Mouse (Mus musculus): ENCODE data around the gene Tppp3. TPM values are rescaled to one million over a fixed set of nuclear protein-coding genes. Genes with fewer than 3 reads are reported as not detected.

The Tppp3 gene
- 204 and 207 TPM in 2 replicates for polyA plus RNA-seq (2014; fragmentation: Nextera tagmentation; extraction: Ambion mirVana)

DNA sequence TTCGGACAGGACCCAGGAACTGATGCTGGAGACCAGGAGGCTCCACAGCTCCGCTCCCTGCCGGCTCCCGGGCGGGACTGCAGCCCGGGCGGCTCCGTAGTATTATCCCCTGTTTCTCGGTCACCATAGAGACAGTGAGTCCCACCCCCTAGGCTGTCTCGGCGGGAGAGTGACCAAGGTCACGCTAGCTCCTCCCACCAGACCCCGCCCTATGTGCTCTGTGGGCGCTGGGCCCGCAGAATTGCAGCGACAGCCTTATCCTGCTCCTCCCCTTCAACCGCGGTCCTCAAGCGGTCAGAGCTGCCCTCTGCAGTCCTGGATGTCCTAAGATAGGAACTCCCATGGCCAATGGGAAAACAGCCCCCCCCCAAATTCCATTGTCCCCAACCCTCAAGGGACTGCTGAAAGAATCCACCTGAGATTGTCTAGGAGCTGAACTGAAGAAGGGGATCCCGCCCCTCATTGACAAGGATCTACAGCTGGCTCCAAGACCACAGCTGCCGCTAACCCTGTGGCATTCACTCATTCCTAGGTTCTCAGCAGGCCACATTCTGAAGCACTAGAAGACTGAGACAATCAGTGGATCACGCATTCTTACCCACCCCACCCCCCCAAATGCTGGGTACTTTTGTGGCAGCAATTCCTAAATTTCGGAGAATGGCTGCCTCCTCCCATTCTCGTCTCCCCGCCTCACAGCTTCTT, at the start of gene Tppp3:
TSS of gene Tppp3 (minus strand) at position 213 of the 702 bp plus-strand sequence.
- 3% methylated on average over 25 of the region's 25 CpGs for WGBS
- peak within 1 kb of the TSS; percentile 36 for H3K4me3 ChIP-seq (replicated peaks; ENCODE audit: low read length)

DNA sequence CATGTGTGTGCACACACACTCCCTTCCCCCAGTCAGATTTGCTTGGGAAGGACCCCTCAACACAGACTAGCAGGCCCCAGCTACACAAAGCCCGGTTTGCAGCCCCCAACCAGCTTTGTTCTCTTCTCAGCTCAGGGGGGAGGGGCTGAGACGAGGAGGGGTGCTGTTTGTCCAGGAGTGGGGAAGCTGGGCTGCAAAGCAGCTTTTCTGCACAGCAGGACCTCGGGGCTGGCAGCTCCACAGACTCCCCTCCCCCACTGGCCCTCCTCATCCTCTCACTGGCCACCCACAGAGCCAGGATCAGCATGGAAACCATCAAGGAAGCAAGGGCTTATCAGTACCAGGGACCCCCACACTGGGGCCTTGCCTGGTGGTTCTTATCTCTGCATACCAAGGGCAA, 49.7 kb upstream of the Tppp3 start:
- Histone ChIP-seq H3K36me3 (replicated peaks; ENCODE audit: control insufficient read depth, insufficient read depth) (peaks cover 35% of the 10 kb centered on the region), H3K27me3 (ENCODE audit: control insufficient read depth, insufficient read depth, low read length) (no peaks in the 10 kb centered on the region), H3K9ac (no peak overlapping the region), H3K4me1 (replicated peaks; ENCODE audit: control insufficient read depth, insufficient read depth, low read length) (peaks cover 34% of the 10 kb centered on the region), H3K4me3 (replicated peaks; ENCODE audit: low read length) (no peak overlapping the region), H3K9me3 (ENCODE audit: control insufficient read depth, low read length) (no peaks in the 10 kb centered on the region), H3K4me2 (replicated peaks) (no peak overlapping the region), H3K27ac (no peak overlapping the region)
- WGBS = 0% methylated on average over 3 of the region's 3 CpGs
- ATAC-seq (ENCODE audit: low FRiP score) (no peak), DNase-seq (ENCODE audit: low spot score) (no peak)

More for the DNA sequence above, at the start of gene Tppp3:
- peak within 1 kb of the TSS; percentile 67 for H3K9ac ChIP-seq
- H3K27me3 ChIP-seq (ENCODE audit: control insufficient read depth, insufficient read depth, low read length) = no peaks in the 10 kb centered on the region
- peak within 1 kb of the TSS; percentile 63 for H3K4me2 ChIP-seq (replicated peaks)
- no peaks in the 10 kb centered on the region for H3K9me3 ChIP-seq (ENCODE audit: control insufficient read depth, low read length)
- peaks cover 52% of the 10 kb centered on the region for H3K4me1 ChIP-seq (replicated peaks; ENCODE audit: control insufficient read depth, insufficient read depth, low read length)
- ATAC-seq (ENCODE audit: low FRiP score) (peak; percentile 89), DNase-seq (ENCODE audit: low spot score) (peak; percentile 84)
- peak within 1 kb of the TSS; percentile 74 for H3K27ac ChIP-seq
- H3K36me3 ChIP-seq (replicated peaks; ENCODE audit: control insufficient read depth, insufficient read depth) = peaks cover 12% of the 10 kb centered on the region

DNA sequence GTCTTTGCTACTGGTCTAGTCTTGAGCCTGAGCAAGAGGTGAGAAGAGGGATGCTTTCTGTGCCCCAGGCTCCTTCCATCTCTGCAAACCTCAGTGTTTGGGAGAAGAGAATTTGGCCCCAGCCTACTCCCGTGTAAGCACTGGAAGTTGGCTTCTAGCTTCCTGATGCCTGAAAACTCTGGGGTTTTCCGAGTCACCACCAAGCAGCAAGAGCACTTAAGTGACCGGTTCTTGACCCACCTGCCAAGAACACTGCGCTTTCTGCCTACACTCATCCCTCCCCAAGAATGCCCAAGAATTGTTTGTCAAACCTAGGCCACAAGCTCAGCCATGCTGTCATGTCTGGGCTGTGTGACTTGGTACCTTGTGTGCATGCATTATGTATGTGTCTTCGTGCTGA, 49.2 kb upstream of the Tppp3 start:
- H3K4me2 ChIP-seq (replicated peaks) = peak overlapping the region; percentile 87
- peaks cover 34% of the 10 kb centered on the region for H3K36me3 ChIP-seq (replicated peaks; ENCODE audit: control insufficient read depth, insufficient read depth)
- peaks cover 34% of the 10 kb centered on the region for H3K4me1 ChIP-seq (replicated peaks; ENCODE audit: control insufficient read depth, insufficient read depth, low read length)
- ATAC-seq (ENCODE audit: low FRiP score) = no peak
- H3K4me3 ChIP-seq (replicated peaks; ENCODE audit: low read length) = no peak overlapping the region
- H3K9me3 ChIP-seq (ENCODE audit: control insufficient read depth, low read length) = no peaks in the 10 kb centered on the region
- 26% methylated on average over 5 of the region's 5 CpGs for WGBS
- H3K27me3 ChIP-seq (ENCODE audit: control insufficient read depth, insufficient read depth, low read length) = no peaks in the 10 kb centered on the region
- DNase-seq (ENCODE audit: low spot score) = no peak
- H3K27ac ChIP-seq = no peak overlapping the region
- no peak overlapping the region for H3K9ac ChIP-seq

DNA sequence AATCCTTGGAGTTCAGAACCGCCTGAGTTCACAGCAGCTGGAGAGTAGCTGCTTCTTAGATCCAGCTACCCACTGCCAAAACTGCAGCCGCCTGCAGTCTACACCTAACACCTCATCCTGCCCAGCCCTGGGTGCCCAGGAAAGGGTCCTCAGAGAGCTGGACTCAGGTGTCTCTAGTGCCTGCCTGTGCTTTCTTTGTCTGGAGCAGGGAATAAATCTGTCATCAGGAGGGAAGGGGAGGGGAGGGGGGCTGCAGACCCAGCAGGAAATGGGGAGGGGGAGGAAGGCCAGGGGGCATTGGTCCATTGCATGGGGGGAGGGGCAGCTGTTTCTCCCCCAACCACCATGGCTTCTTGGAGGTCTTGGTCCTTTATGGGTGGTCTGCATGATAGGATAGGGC, 48.3 kb upstream of the Tppp3 start:
- DNase-seq (ENCODE audit: low spot score) (no peak), ATAC-seq (ENCODE audit: low FRiP score) (no peak)
- Histone ChIP-seq H3K4me1 (replicated peaks; ENCODE audit: control insufficient read depth, insufficient read depth, low read length) (peaks cover 34% of the 10 kb centered on the region), H3K27me3 (ENCODE audit: control insufficient read depth, insufficient read depth, low read length) (no peaks in the 10 kb centered on the region), H3K4me2 (replicated peaks) (peak overlapping the region; percentile 87), H3K4me3 (replicated peaks; ENCODE audit: low read length) (peak overlapping the region; percentile 49), H3K9ac (peak overlapping the region; percentile 60), H3K36me3 (replicated peaks; ENCODE audit: control insufficient read depth, insufficient read depth) (peaks cover 25% of the 10 kb centered on the region), H3K9me3 (ENCODE audit: control insufficient read depth, low read length) (no peaks in the 10 kb centered on the region), H3K27ac (no peak overlapping the region)
- 0% methylated on average over 2 of the region's 2 CpGs for WGBS

DNA sequence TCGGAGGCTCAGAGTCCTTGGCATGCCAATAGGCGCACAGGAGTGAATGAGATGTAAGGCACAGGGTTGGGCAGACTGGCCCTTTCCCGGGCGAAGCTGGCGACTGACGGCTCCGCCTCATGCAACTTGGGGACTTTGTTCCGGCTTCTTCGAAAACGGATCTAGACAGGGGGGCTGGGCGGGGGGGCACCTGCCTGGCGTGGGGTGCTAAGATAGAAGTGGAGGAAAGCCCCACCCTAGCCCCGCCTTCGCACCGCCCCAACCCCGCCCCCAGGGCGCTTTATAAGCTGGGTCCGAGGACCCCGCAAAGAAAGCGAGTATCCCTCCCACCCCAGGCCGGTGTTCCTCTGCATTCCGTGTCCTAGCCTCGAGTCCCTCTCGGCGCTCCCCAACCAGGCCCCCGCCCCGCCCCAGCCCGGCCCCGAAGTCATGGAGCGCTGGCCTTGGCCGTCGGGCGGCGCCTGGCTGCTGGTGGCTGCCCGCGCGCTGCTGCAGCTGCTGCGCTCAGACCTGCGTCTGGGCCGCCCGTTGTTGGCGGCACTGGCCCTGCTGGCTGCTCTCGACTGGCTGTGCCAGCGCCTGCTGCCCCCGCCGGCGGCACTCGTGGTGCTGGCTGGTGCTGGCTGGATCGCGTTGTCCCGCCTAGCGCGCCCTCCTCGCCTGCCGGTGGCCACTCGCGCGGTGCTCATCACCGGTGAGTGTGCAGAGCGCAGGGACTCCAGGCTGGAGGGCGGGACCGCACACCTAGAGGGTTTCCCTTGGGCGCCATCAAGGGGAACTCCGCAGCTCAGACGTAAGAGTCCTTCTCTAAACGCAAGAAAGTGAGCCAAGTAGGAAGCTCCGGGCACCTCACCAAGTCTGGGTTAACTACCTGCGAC, 47.3 kb upstream of the Tppp3 start, which contains the start of gene Hsd11b2:
TSS of gene Hsd11b2 (plus strand) at position 320 of the 878 bp plus-strand sequence.
- no peaks in the 10 kb centered on the region for H3K9me3 ChIP-seq (ENCODE audit: control insufficient read depth, low read length)
- H3K27ac ChIP-seq = peak within 1 kb of the TSS; percentile 44; the same call in 1 of the 2 replicates
- peaks cover 34% of the 10 kb centered on the region for H3K4me1 ChIP-seq (replicated peaks; ENCODE audit: control insufficient read depth, insufficient read depth, low read length)
- no peaks in the 10 kb centered on the region for H3K27me3 ChIP-seq (ENCODE audit: control insufficient read depth, insufficient read depth, low read length)
- peak within 1 kb of the TSS; percentile 49 for H3K4me3 ChIP-seq (replicated peaks; ENCODE audit: low read length)
- ATAC-seq (ENCODE audit: low FRiP score) (peak; percentile 55), DNase-seq (ENCODE audit: low spot score) (peak; percentile 46)
- peaks cover 15% of the 10 kb centered on the region for H3K36me3 ChIP-seq (replicated peaks; ENCODE audit: control insufficient read depth, insufficient read depth)
- WGBS = under 1% methylated on average over 65 of the region's 68 CpGs
- H3K4me2 ChIP-seq (replicated peaks) = peak within 1 kb of the TSS; percentile 87
- peak within 1 kb of the TSS; percentile 60 for H3K9ac ChIP-seq

DNA sequence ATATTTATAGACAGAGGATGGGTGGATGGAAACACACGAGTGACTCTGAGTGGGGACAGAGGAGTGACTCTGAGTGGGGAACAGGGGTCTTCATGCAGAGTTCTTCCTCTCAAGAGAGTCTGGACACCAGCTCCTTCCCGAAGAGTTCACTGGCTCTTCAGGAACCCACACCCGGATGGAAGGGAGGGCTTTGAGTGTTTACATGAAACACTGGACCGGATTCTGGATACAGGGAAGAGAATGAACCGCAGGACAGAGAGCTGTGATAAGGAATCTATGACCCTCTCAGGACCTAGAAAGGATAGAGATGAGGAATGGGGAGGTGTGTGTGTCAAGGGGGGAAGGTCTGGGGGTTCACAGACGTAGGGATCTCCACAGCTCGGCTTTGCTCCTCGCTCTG, 46.0 kb upstream of the Tppp3 start:
- no peak overlapping the region for H3K27ac ChIP-seq
- no peaks in the 10 kb centered on the region for H3K27me3 ChIP-seq (ENCODE audit: control insufficient read depth, insufficient read depth, low read length)
- WGBS = 48% methylated on average over 8 of the region's 8 CpGs
- H3K9ac ChIP-seq = no peak overlapping the region
- H3K4me2 ChIP-seq (replicated peaks) = no peak overlapping the region
- H3K4me3 ChIP-seq (replicated peaks; ENCODE audit: low read length) = no peak overlapping the region
- H3K4me1 ChIP-seq (replicated peaks; ENCODE audit: control insufficient read depth, insufficient read depth, low read length) = peaks cover 34% of the 10 kb centered on the region
- DNase-seq (ENCODE audit: low spot score) (no peak), ATAC-seq (ENCODE audit: low FRiP score) (no peak)
- no peaks in the 10 kb centered on the region for H3K9me3 ChIP-seq (ENCODE audit: control insufficient read depth, low read length)
- H3K36me3 ChIP-seq (replicated peaks; ENCODE audit: control insufficient read depth, insufficient read depth) = peaks cover 7% of the 10 kb centered on the region

DNA sequence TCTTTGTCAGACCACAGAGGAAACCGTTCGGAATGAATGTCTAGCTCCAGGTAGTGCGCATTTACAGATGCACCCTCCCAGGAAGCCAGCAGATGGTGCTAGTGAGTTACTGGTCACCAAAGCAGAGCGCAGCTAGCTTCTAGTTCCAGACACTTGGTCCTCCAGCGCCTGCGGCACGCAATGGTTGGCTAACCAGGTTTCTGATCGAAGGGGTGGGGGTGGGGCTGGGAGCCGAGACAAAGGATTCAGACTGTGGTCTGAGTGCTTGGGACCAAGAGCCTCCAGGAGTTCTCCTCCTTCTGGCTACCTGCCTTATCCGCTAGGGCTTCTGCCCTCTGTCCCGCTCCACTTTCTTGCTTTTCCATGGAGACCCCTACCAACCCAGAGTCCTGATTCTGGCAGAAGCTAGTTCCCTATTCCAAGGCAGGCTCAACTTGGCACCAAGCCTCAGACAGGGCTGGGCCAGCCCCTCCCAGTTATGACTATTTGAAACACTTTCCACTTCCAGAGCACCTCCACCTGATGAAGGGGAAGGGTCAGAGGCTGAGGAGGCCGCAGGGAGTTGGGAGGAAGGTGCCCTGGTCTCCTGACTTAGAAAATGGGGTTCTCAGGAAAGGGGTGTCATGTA, 44.8 kb upstream of the Tppp3 start:
- no peak overlapping the region for H3K27ac ChIP-seq
- no peak overlapping the region; the same call in 1 of the 2 replicates for H3K4me3 ChIP-seq (replicated peaks; ENCODE audit: low read length)
- WGBS = 12% methylated on average over 12 of the region's 12 CpGs
- ATAC-seq (ENCODE audit: low FRiP score) = peak; percentile 48; the same call in 1 of the 2 replicates
- H3K36me3 ChIP-seq (replicated peaks; ENCODE audit: control insufficient read depth, insufficient read depth) = no peaks in the 10 kb centered on the region
- H3K27me3 ChIP-seq (ENCODE audit: control insufficient read depth, insufficient read depth, low read length) = no peaks in the 10 kb centered on the region
- peak overlapping the region; percentile 43 for H3K4me2 ChIP-seq (replicated peaks)
- H3K9ac ChIP-seq = peak overlapping the region; percentile 28; the same call in 1 of the 2 replicates
- H3K9me3 ChIP-seq (ENCODE audit: control insufficient read depth, low read length) = no peaks in the 10 kb centered on the region
- DNase-seq (ENCODE audit: low spot score) = peak; percentile 90
- H3K4me1 ChIP-seq (replicated peaks; ENCODE audit: control insufficient read depth, insufficient read depth, low read length) = peaks cover 31% of the 10 kb centered on the region

DNA sequence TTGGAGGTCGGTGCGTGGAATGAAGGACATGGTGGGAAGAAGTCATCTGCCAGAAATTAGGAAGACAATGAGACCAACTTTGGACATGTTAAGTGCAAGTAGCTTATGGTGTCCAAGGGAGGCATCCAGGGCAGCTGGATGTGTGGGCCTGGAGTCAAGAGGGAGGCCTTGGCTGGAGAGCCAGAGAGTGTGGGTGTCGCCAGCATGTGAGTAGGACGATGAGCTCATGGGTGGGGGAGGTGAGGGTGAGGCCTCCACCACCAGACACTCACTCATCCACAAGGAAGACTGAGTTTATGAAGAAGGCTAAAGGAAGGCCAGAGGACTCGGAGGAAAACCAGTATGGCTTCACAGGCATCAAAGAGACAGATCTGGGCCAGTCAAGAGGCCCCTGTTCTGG, 43.3 kb upstream of the Tppp3 start:
- Histone ChIP-seq H3K9me3 (ENCODE audit: control insufficient read depth, low read length) (no peaks in the 10 kb centered on the region), H3K4me1 (replicated peaks; ENCODE audit: control insufficient read depth, insufficient read depth, low read length) (peaks cover 18% of the 10 kb centered on the region), H3K36me3 (replicated peaks; ENCODE audit: control insufficient read depth, insufficient read depth) (no peaks in the 10 kb centered on the region), H3K27ac (no peak overlapping the region), H3K4me3 (replicated peaks; ENCODE audit: low read length) (no peak overlapping the region), H3K27me3 (ENCODE audit: control insufficient read depth, insufficient read depth, low read length) (no peaks in the 10 kb centered on the region), H3K4me2 (replicated peaks) (no peak overlapping the region), H3K9ac (no peak overlapping the region)
- ATAC-seq (ENCODE audit: low FRiP score) (no peak), DNase-seq (ENCODE audit: low spot score) (no peak)
- WGBS = 83% methylated on average over 5 of the region's 5 CpGs

DNA sequence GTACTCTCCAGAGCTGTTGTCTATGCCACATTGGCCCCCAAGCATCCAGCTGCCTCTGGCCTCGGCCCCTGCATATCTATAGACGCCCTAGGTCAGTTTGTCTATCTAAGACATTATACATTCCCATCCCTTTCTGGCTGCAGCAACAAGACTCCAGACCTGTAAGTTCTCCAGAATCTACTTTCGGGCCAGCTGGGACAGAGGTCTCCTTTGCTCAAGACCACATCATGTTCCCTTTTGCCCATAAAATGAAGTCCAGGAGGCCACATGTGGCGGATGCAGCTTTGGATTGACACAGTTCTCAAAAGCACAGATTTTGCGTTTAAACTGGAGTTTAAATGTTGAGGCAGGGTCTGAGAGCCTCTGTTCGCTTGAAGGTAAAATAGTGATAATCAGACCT, 42.9 kb upstream of the Tppp3 start:
- peaks cover 14% of the 10 kb centered on the region for H3K4me1 ChIP-seq (replicated peaks; ENCODE audit: control insufficient read depth, insufficient read depth, low read length)
- H3K27ac ChIP-seq = no peak overlapping the region
- H3K4me3 ChIP-seq (replicated peaks; ENCODE audit: low read length) = no peak overlapping the region
- ATAC-seq (ENCODE audit: low FRiP score) = no peak
- no peak overlapping the region for H3K9ac ChIP-seq
- no peaks in the 10 kb centered on the region for H3K36me3 ChIP-seq (replicated peaks; ENCODE audit: control insufficient read depth, insufficient read depth)
- H3K4me2 ChIP-seq (replicated peaks) = no peak overlapping the region
- H3K9me3 ChIP-seq (ENCODE audit: control insufficient read depth, low read length) = no peaks in the 10 kb centered on the region
- H3K27me3 ChIP-seq (ENCODE audit: control insufficient read depth, insufficient read depth, low read length) = no peaks in the 10 kb centered on the region
- 88% methylated on average over 6 of the region's 6 CpGs for WGBS
- DNase-seq (ENCODE audit: low spot score) = no peak

Measured in hindbrain, embryonic 14.5 days (tissue).